Mouse (Mus musculus): ENCODE results near the gene Gfpt2.
"Not testable (repeated sequence)": the region's sequence is repeated elsewhere in the genome, so short reads cannot be mapped to it uniquely, and the experiment has no call there.

DNA sequence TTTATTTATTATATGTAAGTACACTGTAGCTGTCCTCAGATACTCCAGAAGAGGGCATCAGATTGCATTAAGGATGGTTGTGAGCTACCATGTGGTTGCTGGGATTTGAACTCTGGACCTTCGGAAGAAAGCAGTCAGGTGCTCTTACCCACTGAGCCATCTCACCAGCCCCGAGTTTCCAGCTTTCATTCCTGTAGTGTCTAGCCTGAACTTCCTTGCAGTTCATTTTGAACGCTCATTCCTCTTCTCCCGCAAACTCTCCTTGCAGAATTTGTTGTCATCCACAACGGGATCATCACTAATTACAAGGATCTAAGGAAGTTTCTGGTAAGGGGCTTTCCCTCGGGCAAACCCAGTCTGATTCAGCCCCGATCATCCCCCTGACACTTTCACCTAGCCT, 16.7 kb downstream of the Gfpt2 start:
- not testable (repeated sequence) for TF ChIP-seq CTCF (IDR thresholded peaks at IDR 0.05; ENCODE audit: control insufficient read depth, insufficient read depth, insufficient replicate concordance, low read depth, low read length); POLR2A (IDR thresholded peaks at IDR 0.05; ENCODE audit: control insufficient read depth, low read depth, low read length)
